Mouse (Mus musculus) olfactory bulb, adult 2 months (tissue): ENCODE data around the gene Rpl18. TPM values are rescaled to one million over a fixed set of nuclear protein-coding genes. Genes with fewer than 3 reads are reported as not detected.

Experiments
- H3K27ac ChIP-seq: fragments of 200-500 bp; 2 replicates; pipeline ENCODE4 v1.5.1; 2012; ENCODE audit warnings: low read depth, low read length; ENCODE audit not compliant: insufficient read depth
- H3K4me1 ChIP-seq: fragments of 200-500 bp; 2 replicates; pipeline ENCODE4 v1.6.1; 2012; ENCODE audit warnings: low read length; ENCODE audit not compliant: control insufficient read depth, insufficient read depth
- H3K4me3 ChIP-seq: fragments of 200-500 bp; 2 replicates; pipeline ENCODE4 v1.5.1; 2012; ENCODE audit warnings: mild to moderate bottlenecking, low read depth, low read length, moderate library complexity; ENCODE audit not compliant: insufficient read depth
- CTCF ChIP-seq: fragments of 200-500 bp; IDR thresholded peaks from 2 replicates; pipeline ENCODE4 v1.5.1; 2012; ENCODE audit warnings: low read depth, mild to moderate bottlenecking, low read length, moderate library complexity; ENCODE audit not compliant: insufficient read depth
- POLR2A ChIP-seq: fragments of 200-500 bp; IDR thresholded peaks from 2 replicates; pipeline ENCODE4 v1.6.1; 2012; ENCODE audit warnings: mild to moderate bottlenecking, low read depth, low read length, moderate library complexity; ENCODE audit not compliant: insufficient read depth
- WGBS: fragments of 180-500 bp; shearing (Covaris S2); methylation state at CpG from one replicate; pipeline ENCODE4 v1.1.7; 2018; 5-methylcytosine and 5-hydroxymethylcytosine counted together
- polyA plus RNA-seq: library from polyadenylated mRNA; stranded (reverse); fragments of >200 nt; gene quantifications from 2 replicates; pipeline ENCODE4 v1.2.4, GENCODE M21; 2012; ENCODE audit warnings: low replicate concordance; ENCODE audit not compliant: missing spikeins, insufficient read depth, insufficient read length

The Rpl18 gene
- polyA plus RNA-seq, 1 experiment: not detected

DNA sequence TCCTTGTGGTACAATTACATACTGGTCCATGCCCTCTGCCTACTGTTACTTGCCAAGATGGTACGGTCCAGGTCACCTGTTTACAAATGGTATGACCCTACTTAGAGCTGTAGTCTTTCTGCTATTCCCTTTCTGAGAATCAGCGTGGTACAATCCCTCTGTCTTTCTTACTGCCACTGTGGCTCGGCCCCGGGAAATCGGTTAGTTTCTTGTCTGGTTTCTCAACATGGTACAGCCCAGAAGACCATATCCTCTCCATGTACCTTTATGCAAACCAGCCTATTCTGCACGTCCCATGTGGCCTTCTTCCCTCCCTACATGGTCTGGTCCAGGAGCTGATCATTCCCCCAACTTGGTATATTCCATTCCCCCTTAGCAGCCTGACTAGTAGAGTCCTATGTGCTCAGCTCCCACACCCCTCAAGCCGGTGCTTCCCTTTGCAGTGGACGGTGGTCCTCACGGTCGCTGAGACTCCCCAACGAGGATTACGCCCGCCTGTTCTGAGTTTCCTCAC, 11.2 kb upstream of the Rpl18 start:
- Histone ChIP-seq H3K4me3 (peak overlapping the region; percentile 55), H3K4me1 (peaks cover 45% of the 10 kb centered on the region), H3K27ac (peak overlapping the region; percentile 98)
- 1% methylated on average over 13 of the region's 13 CpGs for WGBS
- TF ChIP-seq CTCF: no peak
- TF ChIP-seq POLR2A: peak; percentile 37

DNA sequence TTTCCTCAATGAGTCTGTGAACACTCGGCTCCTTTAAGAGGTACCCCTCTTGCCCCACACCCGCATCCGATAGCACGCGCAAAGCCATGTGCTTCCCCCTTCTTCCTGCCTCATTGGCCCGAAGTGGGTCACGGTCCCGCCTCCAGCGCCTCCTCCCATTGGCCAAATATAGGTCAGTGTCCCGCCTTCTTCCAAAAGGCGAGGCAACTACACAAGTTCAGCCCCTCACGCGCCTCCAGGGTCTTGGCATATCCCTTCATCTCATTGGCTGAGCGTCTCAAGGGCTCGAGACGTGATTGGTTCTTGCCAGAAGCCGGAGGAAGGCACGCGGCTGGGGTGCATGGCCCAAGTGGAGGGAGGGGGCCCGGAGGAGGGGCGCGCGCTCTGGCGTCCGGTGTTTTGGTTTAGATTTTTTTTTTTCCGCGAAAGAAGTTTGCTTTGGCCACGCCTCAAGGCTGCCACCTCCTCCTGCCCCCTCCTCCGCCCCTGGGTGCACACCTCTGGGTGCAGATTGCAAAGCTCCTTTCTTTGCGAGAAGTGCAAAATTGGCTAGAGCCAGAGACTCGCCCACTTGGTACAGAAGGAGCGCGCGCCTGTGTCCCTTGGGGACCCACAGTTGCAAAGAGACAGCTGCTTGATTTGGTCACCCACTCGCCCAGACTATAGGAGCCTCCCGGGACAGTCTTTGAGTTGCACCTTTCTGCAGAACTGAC, 10.4 kb upstream of the Rpl18 start, which contains the start of gene Dbp:
TSS of gene Dbp (plus strand) at position 359 of the 713 bp plus-strand sequence.
- Histone ChIP-seq H3K27ac (peak within 1 kb of the TSS; percentile 99), H3K4me3 (peak within 1 kb of the TSS; percentile 83), H3K4me1 (peaks cover 45% of the 10 kb centered on the region)
- WGBS: under 1% methylated on average over 36 of the region's 36 CpGs
- TF ChIP-seq CTCF (no peak), POLR2A (peak; percentile 41; the same call in 1 of the 2 replicates)

DNA sequence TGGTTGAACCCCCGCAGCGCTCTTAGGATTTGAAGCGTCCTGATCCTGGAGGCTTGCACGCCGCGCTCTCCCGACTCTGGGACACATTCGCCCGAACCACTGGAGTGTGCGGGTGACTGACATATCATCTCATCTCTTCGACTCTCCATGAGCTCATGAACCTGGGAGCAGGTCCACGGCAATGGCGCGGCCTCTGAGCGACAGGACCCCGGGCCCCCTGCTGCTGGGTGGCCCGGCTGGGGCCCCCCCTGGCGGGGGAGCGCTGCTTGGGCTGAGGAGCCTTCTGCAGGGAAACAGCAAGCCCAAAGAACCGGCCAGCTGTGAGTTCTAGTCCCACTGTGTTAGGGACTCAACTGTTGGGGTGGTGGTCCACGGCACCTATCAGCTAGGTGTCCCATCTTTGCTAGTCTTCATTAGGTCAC, 9.8 kb upstream of the Rpl18 start:
- H3K4me3 ChIP-seq: peak overlapping the region; percentile 83
- TF ChIP-seq CTCF (no peak), POLR2A (0 out of 2 replicates have a peak, but pooled peaks have one; percentile 3)
- peaks cover 50% of the 10 kb centered on the region for H3K4me1 ChIP-seq
- under 1% methylated on average over 21 of the region's 21 CpGs for WGBS
- H3K27ac ChIP-seq: peak overlapping the region; percentile 99

DNA sequence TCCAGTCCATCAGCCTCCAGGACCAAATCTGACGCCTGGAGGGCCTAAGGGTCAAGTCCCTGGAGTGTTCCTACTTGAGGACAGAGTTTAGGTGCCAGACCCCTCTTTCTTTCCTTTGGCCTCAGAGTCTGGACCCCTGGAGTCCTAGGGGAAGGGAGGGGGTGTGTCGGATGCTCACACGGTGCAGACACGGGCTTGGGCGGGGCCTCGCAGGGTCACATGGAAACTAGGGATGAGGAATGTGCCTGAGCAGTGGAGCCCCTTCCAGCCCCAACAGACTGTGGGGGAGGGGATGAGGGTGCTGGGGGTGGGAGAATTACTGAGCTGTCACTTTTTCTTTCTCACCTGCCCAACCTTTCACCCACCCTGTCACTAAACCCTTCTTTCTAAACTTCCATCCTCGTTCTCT, 9.4 kb upstream of the Rpl18 start:
- TF ChIP-seq POLR2A: 0 out of 2 replicates have a peak, but pooled peaks have one; percentile 32
- TF ChIP-seq CTCF: no peak
- Histone ChIP-seq H3K4me1 (peaks cover 55% of the 10 kb centered on the region), H3K4me3 (peak overlapping the region; percentile 83), H3K27ac (peak overlapping the region; percentile 99)
- under 1% methylated on average over 7 of the region's 7 CpGs for WGBS

DNA sequence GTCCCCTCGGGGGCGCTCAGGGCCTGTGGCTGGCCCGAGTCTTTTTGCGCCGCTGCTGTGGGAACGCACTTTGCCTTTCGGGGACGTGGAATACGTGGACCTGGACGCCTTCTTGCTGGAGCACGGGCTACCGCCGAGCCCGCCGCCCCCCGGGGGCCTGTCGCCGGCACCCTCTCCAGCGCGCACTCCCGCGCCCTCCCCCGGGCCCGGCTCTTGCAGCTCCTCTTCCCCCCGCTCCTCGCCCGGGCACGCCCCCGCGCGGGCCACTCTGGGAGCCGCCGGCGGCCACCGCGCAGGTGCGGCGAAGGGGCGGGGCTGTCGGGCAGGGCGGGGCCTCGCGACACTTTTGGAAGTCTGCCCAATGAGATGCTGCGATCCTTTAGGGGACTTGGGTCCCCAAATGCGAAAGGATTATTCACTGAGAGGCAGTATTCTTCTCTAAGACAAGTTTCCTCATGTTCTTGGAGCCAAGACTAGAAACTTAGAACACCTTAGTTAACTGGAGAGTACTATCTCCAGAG, 8.5 kb upstream of the Rpl18 start:
- Histone ChIP-seq H3K4me1 (peaks cover 56% of the 10 kb centered on the region), H3K4me3 (peak overlapping the region; percentile 83), H3K27ac (peak overlapping the region; percentile 100)
- peak; percentile 56 for TF ChIP-seq POLR2A
- TF ChIP-seq CTCF: no peak
- WGBS: 2% methylated on average over 43 of the region's 45 CpGs

DNA sequence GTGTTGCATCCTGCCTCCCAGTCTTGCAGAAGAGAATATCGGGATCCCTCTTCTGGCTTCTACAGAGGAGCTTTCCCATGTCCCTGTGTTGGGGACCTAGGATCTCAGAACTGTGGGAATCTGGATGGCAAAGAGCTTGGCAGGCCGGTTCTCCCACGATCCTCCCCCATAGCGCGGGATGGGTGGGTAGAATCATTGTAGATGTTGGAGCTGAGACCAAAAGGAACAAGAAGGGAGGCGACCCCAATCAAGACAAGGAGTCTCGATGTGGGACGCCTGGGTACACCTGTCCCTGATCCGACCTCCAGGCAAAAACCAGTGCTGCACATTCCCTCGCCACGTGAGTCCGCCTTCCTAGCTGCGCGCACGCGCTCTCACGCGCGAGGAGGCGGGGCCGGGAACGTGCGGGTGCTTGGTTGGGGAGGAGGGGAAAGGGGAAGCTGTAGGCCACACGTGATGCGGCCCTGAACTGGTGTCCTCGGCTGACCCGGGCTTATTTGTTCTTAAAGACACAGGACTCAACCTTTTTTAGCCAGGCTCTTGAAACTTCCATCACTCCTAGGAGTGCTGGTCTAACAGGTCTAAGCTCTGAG, 7.8 kb upstream of the Rpl18 start:
- peak overlapping the region; percentile 83 for H3K4me3 ChIP-seq
- H3K27ac ChIP-seq: peak overlapping the region; percentile 100
- WGBS: 0% methylated on average over 27 of the region's 27 CpGs
- TF ChIP-seq CTCF (no peak), POLR2A (peak; percentile 60; the same call in 1 of the 2 replicates)
- H3K4me1 ChIP-seq: peaks cover 60% of the 10 kb centered on the region

DNA sequence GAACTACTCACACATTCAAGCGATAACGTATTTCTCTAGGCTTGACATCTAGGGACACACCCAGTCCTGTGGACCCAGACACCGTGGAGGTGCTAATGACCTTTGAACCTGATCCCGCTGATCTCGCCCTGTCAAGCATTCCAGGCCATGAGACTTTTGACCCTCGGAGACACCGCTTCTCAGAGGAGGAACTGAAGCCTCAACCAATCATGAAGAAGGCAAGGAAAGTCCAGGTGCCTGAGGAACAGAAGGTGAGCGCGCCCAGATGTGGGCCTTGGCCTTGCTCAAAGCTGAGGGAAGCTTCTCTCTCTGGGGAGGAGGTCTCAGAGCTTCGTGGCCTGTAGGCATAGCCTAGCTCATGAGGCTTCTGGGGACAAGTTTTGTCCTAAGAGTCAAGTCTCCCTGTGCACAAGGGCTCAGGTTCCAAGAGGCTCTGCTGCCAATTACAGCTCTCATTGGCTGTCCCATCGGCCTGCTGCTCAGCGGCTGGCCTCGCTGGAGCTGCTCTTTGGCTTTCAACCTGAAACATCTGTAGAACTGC, 7.0 kb upstream of the Rpl18 start:
- Histone ChIP-seq H3K27ac (peak overlapping the region; percentile 100), H3K4me3 (peak overlapping the region; percentile 26), H3K4me1 (peaks cover 60% of the 10 kb centered on the region)
- 52% methylated on average over 13 of the region's 13 CpGs for WGBS
- TF ChIP-seq CTCF: no peak

DNA sequence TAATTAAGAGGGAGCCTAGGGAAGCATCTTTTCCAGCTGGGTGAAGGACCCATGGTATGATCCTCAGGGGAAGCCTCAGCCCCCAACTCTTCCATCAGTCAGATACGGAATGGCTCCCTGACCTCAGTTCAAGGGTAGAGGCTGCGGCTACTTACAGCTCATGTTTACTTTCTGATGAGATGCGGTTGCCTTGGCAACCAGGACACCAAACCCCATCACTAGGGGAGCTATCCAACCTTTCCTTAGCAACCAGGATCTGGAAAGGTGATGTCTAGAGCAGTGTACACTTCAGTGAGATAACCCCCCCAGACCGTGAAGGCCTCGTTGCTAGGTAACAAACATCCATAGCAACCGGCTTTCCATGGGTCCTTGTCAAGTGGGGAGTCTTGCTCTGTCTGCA, 6.2 kb upstream of the Rpl18 start:
- TF ChIP-seq POLR2A: no peak
- no peak for TF ChIP-seq CTCF
- Histone ChIP-seq H3K27ac (peak overlapping the region; percentile 100), H3K4me1 (peaks cover 59% of the 10 kb centered on the region), H3K4me3 (no peak overlapping the region)
- 30% methylated on average over 6 of the region's 6 CpGs for WGBS

DNA sequence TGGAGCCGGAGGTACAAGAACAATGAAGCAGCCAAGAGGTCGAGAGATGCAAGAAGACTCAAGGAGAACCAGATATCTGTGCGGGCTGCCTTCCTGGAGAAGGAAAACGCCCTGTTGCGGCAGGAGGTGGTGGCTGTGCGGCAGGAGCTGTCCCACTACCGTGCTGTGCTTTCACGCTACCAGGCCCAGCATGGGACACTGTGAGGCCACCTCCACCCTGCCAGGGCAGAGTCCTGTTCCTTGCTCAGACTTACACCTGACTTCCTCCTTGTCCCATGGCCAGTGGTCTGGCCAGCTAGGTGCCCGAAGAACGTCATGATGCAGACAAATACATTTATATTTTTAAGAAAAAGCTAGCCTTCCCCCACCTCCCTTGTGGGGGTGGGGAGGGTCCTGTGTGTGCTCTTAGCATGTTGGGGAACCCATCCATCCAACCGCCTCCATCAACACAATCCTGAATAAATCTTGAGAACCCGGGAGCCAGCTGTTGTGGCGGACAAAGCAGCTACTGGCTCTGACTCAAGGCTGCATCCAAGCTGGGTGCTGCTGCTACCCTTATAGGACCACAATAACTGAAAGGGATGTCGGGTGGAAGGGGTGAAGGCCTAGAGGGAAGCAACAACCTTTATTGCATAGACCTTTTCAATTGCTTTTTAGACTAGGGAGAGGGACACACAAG, 5.4 kb upstream of the Rpl18 start:
- Histone ChIP-seq H3K27ac (peak overlapping the region; percentile 100), H3K4me3 (no peak overlapping the region), H3K4me1 (peaks cover 66% of the 10 kb centered on the region)
- 51% methylated on average over 14 of the region's 14 CpGs for WGBS
- TF ChIP-seq POLR2A: no peak
- TF ChIP-seq CTCF: no peak
